Mouse (Mus musculus): ENCODE results near the gene Kctd7.

GRCm38 (mm10) chr5:130177871-130178270, 33.2 kb downstream of the Kctd7 start:
- no peak for TF ChIP-seq CTCF (IDR thresholded peaks at IDR 0.05; ENCODE audit: low read depth, low read length)
- no peak for TF ChIP-seq TAL1 (conservative IDR thresholded peaks at IDR 0.05; ENCODE audit: low read depth, low read length)
- no peak for TF ChIP-seq GATA2 (IDR thresholded peaks at IDR 0.05; ENCODE audit: borderline replicate concordance, low read depth, low read length)

Data from G1E (cell line).